ENCODE assay signal across 19 mouse cellular contexts in the genomic region with DNA sequence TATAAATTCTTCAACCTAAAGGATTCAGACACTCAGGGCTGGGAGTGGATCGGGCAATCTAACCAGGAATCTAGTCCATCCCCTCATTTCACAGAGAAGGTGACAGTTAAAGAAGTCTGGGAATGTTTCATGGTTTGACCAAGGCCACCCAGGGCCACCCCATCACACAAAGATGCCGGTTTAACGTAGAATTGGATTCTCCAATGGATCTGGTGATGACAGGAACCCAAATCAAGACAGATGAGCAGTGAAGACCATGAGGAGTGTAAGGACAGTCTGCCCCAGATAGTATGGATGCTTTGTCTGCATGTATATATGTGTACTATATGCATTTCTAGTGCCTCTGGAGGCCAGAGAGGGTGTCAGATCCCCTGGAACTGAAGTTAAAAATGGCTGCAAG. TPM values are rescaled to one million over a fixed set of nuclear protein-coding genes. Genes with fewer than 3 reads are reported as not detected.
A peak's percentile ranks its signal among the peaks of the same experiment; 100 is the strongest.
DNase-seq lines count a peak whose midpoint lies in the region; ATAC-seq and TF ChIP-seq lines count a peak whose summit lies in the region.
"Had no signal": no experiment of that assay in that cellular context is flagged by ENCODE, and none has a peak within 500 bp of the region (broad histone marks: within the 10 kb centered on the region; RNA-seq: fewer than 3 reads in every experiment).

No protein-coding gene starts in this region.

- H3K79me2 ChIP-seq in heart, adult 2 months (replicated peaks; ENCODE audit: control insufficient read depth, insufficient read depth, low read length): no peaks in the 10 kb centered on the region

- intact Hi-C loops in heart, adult 2 months (cut with DNase I): no loop called here

- no peak for TF ChIP-seq POLR2A in heart, adult 2 months (IDR thresholded peaks at IDR 0.05; ENCODE audit: insufficient read depth, low read depth, low read length)
- no peak for TF ChIP-seq POLR2A in spleen, adult 2 months (IDR thresholded peaks at IDR 0.05; ENCODE audit: low read depth, low read length)

- no peak for DNase-seq in heart, adult 2 months
- no peak for DNase-seq in heart, adult 18-20 months
- DNase-seq in hindbrain, embryonic 10.5 days (ENCODE audit: low spot score): no peak
- no peak for DNase-seq in spleen, adult 2 months (ENCODE audit: low read depth in 1 of 2, low spot score in 2 of 2)
- no peak for DNase-seq in spleen, postnatal 36 days (ENCODE audit: low spot score in 2 of 2)
- no peak for DNase-seq in adrenal gland, postnatal 36 days
- DNase-seq: adrenal gland, postnatal 10 days; cerebellum, adult 9-10 months; right cerebral cortex, adult 18-20 months; right cerebral cortex, postnatal 4 days had no signal

- peaks cover 55% of the 10 kb centered on the region for H3K36me3 ChIP-seq in heart, adult 2 months (ENCODE audit: control insufficient read depth, insufficient read depth, low read length)
- H3K36me3 ChIP-seq in hindbrain, embryonic 10.5 days: no peaks in the 10 kb centered on the region
- H3K36me3 ChIP-seq in hindbrain, embryonic 16.5 days (ENCODE audit: control insufficient read depth, insufficient read depth, low read length): no peaks in the 10 kb centered on the region
- peaks cover 7% of the 10 kb centered on the region for H3K36me3 ChIP-seq in spleen, adult 2 months (ENCODE audit: control insufficient read depth, insufficient read depth, low read length)
- H3K36me3 ChIP-seq: embryonic facial prominence, embryonic 15.5 days; liver, embryonic 12.5 days had no signal

- H3K9ac ChIP-seq in heart, adult 2 months (ENCODE audit: low read depth, low read length): no peak overlapping the region
- no peak overlapping the region for H3K9ac ChIP-seq in hindbrain, embryonic 16.5 days (ENCODE audit: low read depth, low read length)
- H3K9ac ChIP-seq: embryonic facial prominence, embryonic 15.5 days; liver, embryonic 12.5 days; lung, embryonic 14.5 days had no signal

- TF ChIP-seq CTCF in heart, adult 2 months (IDR thresholded peaks at IDR 0.05): no peak
- TF ChIP-seq CTCF in spleen, adult 2 months (IDR thresholded peaks at IDR 0.05; ENCODE audit: extremely low read depth, insufficient read depth, insufficient read length, insufficient replicate concordance): no peak

- peaks cover 47% of the 10 kb centered on the region for H3K4me1 ChIP-seq in heart, adult 2 months (ENCODE audit: control insufficient read depth, insufficient read depth, low read length)
- H3K4me1 ChIP-seq in hindbrain, embryonic 10.5 days (replicated peaks): peaks cover 59% of the 10 kb centered on the region
- H3K4me1 ChIP-seq in hindbrain, embryonic 16.5 days (ENCODE audit: control insufficient read depth, insufficient read depth, low read depth, low read length): peaks cover 11% of the 10 kb centered on the region
- peaks cover 54% of the 10 kb centered on the region for H3K4me1 ChIP-seq in spleen, adult 2 months (ENCODE audit: control insufficient read depth, insufficient read depth, insufficient read length)
- H3K4me1 ChIP-seq in brown adipose tissue, adult 24 weeks (ENCODE audit: control insufficient read depth, insufficient read depth, insufficient read length, low read length): peaks cover 50% of the 10 kb centered on the region

- H3K27ac ChIP-seq in heart, adult 2 months: peak overlapping the region; percentile 73
- peak overlapping the region; percentile 36; the same call in 1 of the 2 replicates for H3K27ac ChIP-seq in hindbrain, embryonic 10.5 days
- H3K27ac ChIP-seq in hindbrain, embryonic 16.5 days (ENCODE audit: low read depth, low read length): no peak overlapping the region
- peak overlapping the region; percentile 77 for H3K27ac ChIP-seq in spleen, adult 2 months (ENCODE audit: insufficient read depth, low read length)
- H3K27ac ChIP-seq in brown adipose tissue, adult 24 weeks (replicated peaks; ENCODE audit: low read depth, low read length): peak overlapping the region; percentile 47; the same call in 1 of the 2 replicates
- H3K27ac ChIP-seq: embryonic facial prominence, embryonic 15.5 days; hindbrain, postnatal 0 days; layer of hippocampus, adult 2 months; liver, embryonic 12.5 days had no signal

- ATAC-seq in hindbrain, embryonic 16.5 days: no peak
- ATAC-seq: hindbrain, postnatal 0 days; intestine, postnatal 0 days; liver, embryonic 12.5 days had no signal

- no peaks in the 10 kb centered on the region for H3K27me3 ChIP-seq in heart, adult 2 months (ENCODE audit: control insufficient read depth, insufficient read depth, low read length)
- no peaks in the 10 kb centered on the region for H3K27me3 ChIP-seq in hindbrain, embryonic 10.5 days (ENCODE audit: insufficient read depth, poor library complexity, severe bottlenecking)
- H3K27me3 ChIP-seq in hindbrain, embryonic 16.5 days (replicated peaks; ENCODE audit: control insufficient read depth, insufficient read depth, low read length): no peaks in the 10 kb centered on the region
- no peaks in the 10 kb centered on the region for H3K27me3 ChIP-seq in spleen, adult 2 months (ENCODE audit: control insufficient read depth, insufficient read depth, low read length)
- H3K27me3 ChIP-seq: embryonic facial prominence, embryonic 15.5 days; liver, embryonic 12.5 days; megakaryocyte, embryonic 14.5 days had no signal

- TF ChIP-seq EP300 in heart, adult 2 months (IDR thresholded peaks at IDR 0.05; ENCODE audit: insufficient read depth, low read depth, low read length): no peak

- H3K9me3 ChIP-seq in hindbrain, embryonic 10.5 days: no peaks in the 10 kb centered on the region
- no peaks in the 10 kb centered on the region for H3K9me3 ChIP-seq in hindbrain, embryonic 16.5 days (ENCODE audit: control insufficient read depth, low read length)
- H3K9me3 ChIP-seq: embryonic facial prominence, embryonic 15.5 days; liver, embryonic 12.5 days; megakaryocyte, embryonic 14.5 days had no signal

- 68% methylated on average over 3 of the region's 3 CpGs for WGBS in heart, adult 2 months
- 75% methylated on average over 3 of the region's 3 CpGs for WGBS in hindbrain, embryonic 10.5 days
- 68% methylated on average over 3 of the region's 3 CpGs for WGBS in hindbrain, embryonic 16.5 days
- 93% methylated on average over 3 of the region's 3 CpGs for WGBS in spleen, adult 2 months

- no peak overlapping the region for H3K4me2 ChIP-seq in hindbrain, embryonic 16.5 days (ENCODE audit: low read length)
- H3K4me2 ChIP-seq: embryonic facial prominence, embryonic 15.5 days; liver, embryonic 12.5 days; lung, embryonic 14.5 days had no signal

- no peak overlapping the region for H3K4me3 ChIP-seq in heart, adult 2 months
- H3K4me3 ChIP-seq in hindbrain, embryonic 10.5 days: no peak overlapping the region
- no peak overlapping the region for H3K4me3 ChIP-seq in hindbrain, embryonic 16.5 days (ENCODE audit: low read length)
- H3K4me3 ChIP-seq in spleen, adult 2 months (ENCODE audit: extremely low read depth, insufficient read depth, insufficient read length): no peak overlapping the region
- H3K4me3 ChIP-seq in brown adipose tissue, adult 24 weeks (ENCODE audit: insufficient read depth, low read depth, low read length): no peak overlapping the region
- H3K4me3 ChIP-seq: embryonic facial prominence, embryonic 15.5 days; layer of hippocampus, adult 2 months; liver, embryonic 12.5 days; megakaryocyte, embryonic 14.5 days had no signal

RNA-seq across cellular contexts. Expression of a gene that starts 57.0 kb away (rescaled TPM):
- total RNA-seq in heart, adult 2 months (2021): 10 to 100 TPM; 42.5 to 46.8 TPM
- 17.2 and 27.1 TPM in 2 replicates for polyA plus RNA-seq in heart, adult 2 months (2012; rRNA removed)
- 10 to 100 TPM; 41.5 to 42.0 TPM for total RNA-seq in heart, adult 18-20 months (2021)
- 6.9 and 7.9 TPM in 2 replicates for polyA plus RNA-seq in hindbrain, embryonic 10.5 days (2016; fragmentation: Nextera tagmentation; extraction: Ambion mirVana)
- polyA plus RNA-seq in hindbrain, embryonic 16.5 days (2015; fragmentation: Nextera tagmentation; extraction: Ambion mirVana): 29.5 and 38.4 TPM in 2 replicates
- polyA plus RNA-seq in spleen, adult 2 months (2012; rRNA removed): 5.8 and 6.6 TPM in 2 replicates
- 32.8 and 33.5 TPM in 2 replicates for polyA plus RNA-seq in brown adipose tissue, adult 24 weeks (2012; ENCODE audit: insufficient read depth, insufficient read length, missing spikeins)
- 10 to 100 TPM; 52.3 to 54.4 TPM for total RNA-seq in adrenal gland, postnatal 36 days (2021)
